Mouse (Mus musculus) gonadal fat pad, adult 2 months (tissue): ENCODE data around the gene Irf7. TPM values are rescaled to one million over a fixed set of nuclear protein-coding genes. Genes with fewer than 3 reads are reported as not detected.

Source experiments
- DNase-seq: peaks from one replicate; pipeline ENCODE4 v3.0.0-alpha.2; 2012; ENCODE audit warnings: low read depth
- polyA plus RNA-seq: library from polyadenylated mRNA; depleted of rRNA; stranded (reverse); fragments of >200 nt; gene quantifications from 2 replicates; pipeline ENCODE4 v1.2.3, GENCODE M21; 2012; rRNA removed

The Irf7 gene
- polyA plus RNA-seq, 1 experiment, result 59.7 TPM

DNA sequence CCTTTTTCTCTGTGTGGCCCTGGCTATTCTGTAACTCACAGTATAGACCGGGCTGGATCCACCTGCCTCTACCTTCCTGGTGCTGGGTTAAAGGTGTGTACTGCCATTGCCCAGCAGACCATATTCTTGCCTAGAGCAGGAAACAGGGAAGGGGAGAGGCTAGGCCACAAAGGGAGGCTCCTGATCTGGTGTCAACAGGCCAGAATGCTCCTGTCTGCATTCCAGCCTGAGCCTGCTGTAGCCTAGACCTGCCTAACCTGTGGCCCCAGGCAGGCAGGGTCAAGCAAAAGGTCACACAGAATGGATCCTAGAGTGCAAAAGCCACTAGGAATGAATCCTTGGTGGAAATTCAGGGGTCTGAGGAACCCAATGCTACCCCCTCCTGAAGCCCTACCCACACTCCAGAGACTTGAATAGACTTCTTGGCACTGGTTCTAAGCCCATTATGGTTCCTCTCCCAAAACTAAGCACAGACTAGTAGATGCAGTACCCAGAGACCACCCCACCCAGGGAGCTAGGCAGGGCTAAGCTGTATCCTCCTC is 46.7 kb downstream of the Irf7 start:
- DNase-seq, result no peak

DNA sequence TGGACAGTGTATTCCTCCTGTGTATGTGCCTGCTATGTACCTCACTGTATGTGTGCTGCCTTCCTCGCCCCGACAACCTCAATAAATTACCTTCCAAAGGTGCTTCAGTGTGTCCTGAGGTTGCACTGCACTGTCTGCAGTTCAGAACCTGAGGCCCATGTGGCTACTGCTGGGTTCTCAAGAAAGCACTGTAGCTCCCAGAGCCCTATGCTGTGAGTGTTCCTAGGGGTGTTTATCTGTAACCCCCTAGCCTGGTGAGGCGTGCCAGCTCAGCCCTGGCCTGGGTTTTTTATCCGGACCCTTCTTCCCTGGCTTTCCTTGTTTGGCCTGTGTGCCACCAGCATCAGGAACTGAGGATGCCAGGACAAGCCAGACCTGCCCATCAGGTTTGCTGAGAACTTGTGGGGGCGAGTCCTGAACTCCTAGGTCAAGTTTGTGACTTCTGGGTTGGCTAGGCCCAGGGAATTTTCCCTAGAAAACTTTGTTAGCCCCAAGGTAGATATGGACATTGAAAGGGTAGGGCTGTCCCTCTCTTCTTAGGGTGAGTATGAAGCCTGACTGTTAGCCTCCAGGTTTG is 47.6 kb downstream of the Irf7 start:
- peak; percentile 76 for DNase-seq

DNA sequence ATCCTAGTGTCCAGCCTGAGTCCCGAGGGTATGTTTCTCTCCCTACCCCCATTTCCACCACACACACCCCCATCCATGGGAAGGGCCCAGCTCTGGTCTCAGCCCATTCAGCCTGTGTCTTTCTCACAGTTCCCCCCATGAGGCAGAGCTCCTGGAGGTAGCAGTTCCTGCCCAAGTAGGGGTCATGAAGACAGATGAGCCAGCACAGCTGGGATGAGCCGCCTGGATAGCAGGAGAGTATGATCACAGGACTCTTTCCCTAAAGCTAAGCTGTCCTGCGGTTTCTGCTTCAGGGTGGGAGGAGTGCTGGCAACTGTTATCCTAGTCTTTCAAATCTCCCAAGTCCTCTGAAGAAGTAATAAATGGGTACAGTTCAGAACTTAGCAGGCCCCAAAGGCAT is 48.1 kb downstream of the Irf7 start:
- no peak for DNase-seq

DNA sequence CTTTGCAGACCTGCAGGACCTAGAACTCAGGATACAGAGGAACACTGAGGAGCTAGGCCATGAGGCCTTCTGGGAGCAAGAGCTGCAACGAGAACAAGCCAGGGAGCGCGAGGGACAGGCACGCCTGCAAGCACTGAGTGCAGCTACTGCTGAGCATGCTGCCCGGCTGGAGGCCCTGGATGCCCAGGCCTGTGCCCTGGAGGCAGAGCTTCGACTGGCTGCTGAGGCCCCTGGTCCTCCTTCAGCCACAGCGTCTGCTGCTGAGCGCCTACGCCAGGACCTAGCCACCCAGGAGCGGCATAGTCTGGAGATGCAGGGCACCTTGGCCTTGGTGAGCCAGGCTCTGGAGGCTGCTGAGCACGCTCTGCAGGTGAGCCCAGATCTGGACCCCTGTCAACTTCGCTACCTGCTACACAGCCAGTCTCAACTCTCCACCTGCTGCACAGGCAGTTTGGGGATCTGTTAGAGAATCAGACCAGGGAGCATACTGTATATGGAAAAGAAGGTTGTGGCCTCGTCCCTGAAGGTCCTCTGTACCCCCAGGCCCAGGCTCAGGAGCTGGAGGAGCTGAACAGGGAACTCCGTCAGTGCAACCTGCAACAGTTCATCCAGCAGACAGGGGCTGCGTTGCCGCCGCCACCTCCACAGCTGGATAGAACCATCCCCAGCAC is 48.8 kb downstream of the Irf7 start:
- DNase-seq, result no peak

DNA sequence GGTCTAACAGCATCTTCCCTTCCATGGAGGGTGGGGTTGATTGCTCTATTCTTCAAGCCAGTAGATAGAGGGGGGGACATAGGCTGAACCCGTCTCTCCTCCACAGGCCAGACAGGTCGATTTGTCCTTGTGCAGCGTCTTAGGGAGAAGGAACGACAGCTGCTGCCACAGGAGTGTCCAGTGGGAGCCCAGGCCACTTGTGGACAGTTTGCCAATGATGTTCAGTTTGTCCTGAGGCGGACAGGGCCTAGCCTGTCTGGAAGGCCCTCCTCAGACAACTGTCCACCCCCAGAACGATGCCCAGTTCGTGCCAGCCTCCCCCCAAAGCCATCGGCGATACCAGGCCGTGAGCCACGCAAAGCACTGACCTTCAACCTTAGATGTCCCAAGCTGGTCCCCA is 49.4 kb downstream of the Irf7 start:
- DNase-seq, result no peak

DNA sequence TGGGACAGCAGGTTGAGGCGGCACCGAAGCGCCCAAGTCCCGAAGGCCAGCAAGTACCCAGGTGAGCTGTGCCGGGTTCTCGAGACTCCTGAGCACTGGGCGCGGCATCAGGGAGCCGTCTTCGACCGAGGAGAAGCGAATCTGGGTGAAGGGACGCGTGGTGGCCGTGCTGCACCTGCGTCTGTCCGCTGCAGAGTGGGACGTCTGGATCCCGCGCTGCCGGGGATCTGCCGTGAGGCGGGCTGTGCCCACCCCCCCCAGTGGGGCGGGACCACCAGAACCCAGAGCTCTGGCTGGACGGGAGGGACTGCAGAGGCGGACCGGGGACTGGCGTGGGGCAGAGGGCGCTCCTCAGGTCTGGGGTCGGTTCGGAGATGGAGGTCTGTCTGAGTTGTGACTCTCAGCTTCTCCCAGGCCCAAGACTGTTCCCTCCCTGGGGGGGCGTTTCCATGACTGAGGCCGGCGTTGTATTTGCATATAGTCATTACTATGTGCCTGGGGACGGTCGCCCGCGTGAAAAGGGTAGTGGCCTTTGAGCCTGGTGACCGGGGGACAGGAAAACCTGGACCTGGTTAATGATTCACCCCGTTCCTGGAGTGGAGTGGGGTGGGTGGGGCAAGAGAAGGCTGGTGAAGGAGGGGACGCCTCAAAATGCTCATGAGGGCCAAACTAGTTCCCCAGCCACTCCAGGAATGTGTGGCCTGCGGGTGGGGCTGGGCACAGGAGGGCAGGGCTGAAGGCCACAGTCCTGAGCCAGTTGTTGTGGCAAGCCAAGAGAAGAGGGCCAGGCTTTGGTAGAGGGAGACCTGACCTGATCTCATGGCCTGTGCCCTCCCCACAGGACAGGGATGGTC is 50.2 kb downstream of the Irf7 start:
- no peak for DNase-seq

DNA sequence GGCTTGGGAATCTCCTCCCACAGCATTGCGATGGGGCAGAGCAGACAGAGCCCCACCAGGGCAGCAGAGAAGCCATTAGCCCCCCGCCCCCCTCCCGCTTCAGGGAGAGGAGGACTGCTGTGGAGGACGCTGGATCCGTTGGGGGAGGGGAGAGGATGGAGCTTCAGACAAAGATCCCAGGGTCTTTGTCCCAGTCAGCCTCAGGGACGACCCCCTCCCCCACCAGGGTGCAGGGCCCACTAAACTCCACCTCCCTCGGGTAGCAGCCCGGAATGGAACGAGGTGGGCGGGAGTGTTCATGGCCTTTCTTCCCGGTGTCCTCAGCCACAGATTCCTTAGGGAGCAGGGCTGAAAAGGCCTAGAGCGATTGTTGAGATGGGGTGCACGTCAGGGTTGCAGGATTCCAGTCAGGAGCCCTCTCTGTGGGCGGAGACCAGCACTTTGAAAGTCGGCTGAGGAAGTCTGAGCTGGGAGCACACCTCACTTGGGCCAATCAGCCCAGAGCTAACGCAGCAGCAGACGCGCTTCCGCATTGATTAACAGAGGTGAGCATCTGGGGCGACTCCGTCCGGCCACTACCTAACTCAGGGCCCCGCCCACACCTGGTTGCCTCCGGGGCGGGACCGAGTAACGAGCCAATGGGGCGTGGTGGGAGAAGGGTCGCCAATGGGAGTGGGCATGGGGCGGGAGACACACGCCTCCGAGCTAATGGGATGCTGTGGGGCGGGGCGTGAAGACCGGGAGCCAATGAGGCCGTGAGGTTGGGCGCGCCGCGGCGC is 51.0 kb downstream of the Irf7 start, which contains the start of gene Rassf7:
TSS of gene Rassf7 (plus strand) at position 760 of the 779 bp plus-strand sequence.
- DNase-seq, result peak; percentile 89

DNA sequence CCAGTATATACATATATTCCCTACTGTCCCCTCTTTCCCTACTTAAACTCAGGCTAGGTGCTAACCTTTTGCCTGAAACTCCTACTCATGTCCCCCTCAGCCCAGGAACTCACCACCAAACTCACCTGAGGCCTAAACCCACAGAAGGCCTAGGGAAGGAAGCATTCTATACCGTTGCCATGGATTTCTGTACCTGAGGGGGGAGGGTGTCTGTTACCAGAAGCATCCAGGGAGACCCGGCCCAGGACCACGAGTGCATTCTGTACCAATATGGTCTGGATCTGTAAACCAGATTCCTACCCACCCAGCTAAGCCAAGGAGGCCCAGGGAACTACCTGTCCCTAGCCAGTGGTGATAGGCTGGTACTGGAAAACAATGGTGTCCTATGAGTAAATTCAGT is 52.0 kb downstream of the Irf7 start:
- DNase-seq, result no peak

DNA sequence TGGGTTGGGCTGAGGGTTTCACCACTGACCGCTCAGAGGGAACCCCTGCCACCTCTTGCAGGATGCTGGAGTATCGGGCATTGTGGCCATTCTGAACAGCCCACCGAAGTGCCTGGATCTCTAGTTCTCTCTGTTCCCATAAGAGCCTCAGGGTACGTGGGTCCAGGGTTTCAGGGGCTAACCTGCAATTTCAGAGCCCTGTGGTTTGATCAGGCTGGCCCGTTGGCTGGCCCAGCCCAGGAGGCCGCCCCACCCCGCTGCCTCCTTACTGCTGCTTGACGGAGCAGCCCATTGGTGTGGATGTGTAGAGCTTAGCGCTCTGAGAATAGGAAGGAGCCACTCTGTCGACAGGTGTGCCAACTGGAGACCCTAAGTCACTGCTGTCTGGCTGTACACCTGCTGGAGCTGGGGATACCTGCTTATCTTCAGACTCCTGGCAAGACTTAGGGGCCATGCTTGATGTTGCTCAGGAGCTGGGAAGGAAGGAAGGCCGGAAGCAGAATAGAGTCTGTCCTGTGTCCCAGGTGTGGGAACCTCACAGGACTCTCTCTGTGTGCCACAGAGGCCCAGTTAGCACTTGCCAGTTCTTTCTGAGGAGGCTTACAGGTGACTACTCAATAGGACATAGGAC is 52.6 kb downstream of the Irf7 start, which contains the start of gene Lmntd2:
TSS of gene Lmntd2 (minus strand) at position 476 of the 631 bp plus-strand sequence.
- no peak for DNase-seq

DNA sequence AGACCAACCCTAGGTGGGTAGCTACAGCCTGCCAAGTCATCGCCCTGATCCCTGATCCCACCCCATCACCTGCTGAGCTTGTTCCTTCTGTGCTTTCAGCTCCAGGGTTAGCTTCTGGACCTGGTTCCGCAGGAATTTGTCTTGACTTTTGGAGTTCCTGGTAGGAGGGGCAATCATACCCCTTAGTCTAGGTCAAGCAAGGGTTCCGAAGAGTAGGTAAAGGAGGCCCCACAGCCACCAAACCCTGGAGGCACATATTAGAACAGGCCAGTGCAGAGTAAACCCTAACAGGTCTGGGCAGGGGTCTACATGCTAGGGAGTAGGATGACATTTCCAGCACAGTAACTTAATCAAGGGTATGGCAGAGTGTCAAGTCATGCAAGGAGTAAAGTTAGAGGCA is 53.1 kb downstream of the Irf7 start:
- DNase-seq, result no peak

Other genes with a start within 250 kb of the Irf7 start
- gene Ifitm6, start 248.6 kb downstream of the Irf7 start, polyA plus RNA-seq, result 10.2 and 16.1 TPM in 2 replicates
- not detected in 2 replicates for gene Gm17387, start 237.3 kb downstream of the Irf7 start, polyA plus RNA-seq
- 7.7 and 8.9 TPM in 2 replicates for gene B4galnt4, start 205.4 kb downstream of the Irf7 start, polyA plus RNA-seq
- gene Pkp3, start 188.3 kb downstream of the Irf7 start, polyA plus RNA-seq, result 21.5 and 23.5 TPM in 2 replicates
- 22.0 and 23.1 TPM in 2 replicates for gene Sigirr, start 165.9 kb downstream of the Irf7 start, polyA plus RNA-seq
- 4.1 TPM in 2 replicates for gene Ano9, start 148.7 kb downstream of the Irf7 start, polyA plus RNA-seq
- 42.3 and 42.8 TPM in 2 replicates for gene Ptdss2, start 144.1 kb downstream of the Irf7 start, polyA plus RNA-seq
- 227 and 260 TPM in 2 replicates for gene Rnh1, start 93.6 kb downstream of the Irf7 start, polyA plus RNA-seq
- gene Hras, start 72.5 kb downstream of the Irf7 start, polyA plus RNA-seq, result 78.5 and 89.2 TPM in 2 replicates
- 12.7 and 12.9 TPM in 2 replicates for gene Lrrc56, start 72.3 kb downstream of the Irf7 start, polyA plus RNA-seq
- 13.0 and 13.1 TPM in 2 replicates for gene Lmntd2, start 52.4 kb downstream of the Irf7 start, polyA plus RNA-seq
- gene Rassf7, start 50.6 kb downstream of the Irf7 start, polyA plus RNA-seq, result 60.9 and 68.6 TPM in 2 replicates
- 22.7 and 40.8 TPM in 2 replicates for gene Phrf1, start 37.7 kb downstream of the Irf7 start, polyA plus RNA-seq
- gene Cdhr5, start 10.3 kb upstream of the Irf7 start, polyA plus RNA-seq, result 3.1 and 16.2 TPM in 2 replicates
- gene Sct, start 12.7 kb upstream of the Irf7 start, polyA plus RNA-seq, result 5.1 and 8.1 TPM in 2 replicates
- gene Drd4, start 25.5 kb upstream of the Irf7 start, polyA plus RNA-seq, result 3.9 and 5.1 TPM in 2 replicates
- 18.7 and 18.9 TPM in 2 replicates for gene Deaf1, start 61.2 kb upstream of the Irf7 start, polyA plus RNA-seq
- 48.1 and 48.9 TPM in 2 replicates for gene Tmem80, start 61.3 kb upstream of the Irf7 start, polyA plus RNA-seq
- gene Eps8l2, start 72.4 kb upstream of the Irf7 start, polyA plus RNA-seq, result 21.5 and 22.3 TPM in 2 replicates
- gene Taldo1, start 125.7 kb upstream of the Irf7 start, polyA plus RNA-seq, result 324 and 438 TPM in 2 replicates
- gene Gatd1, start 147.7 kb upstream of the Irf7 start, polyA plus RNA-seq, result 103 and 109 TPM in 2 replicates
- 0.36 and 0.53 TPM in 2 replicates for gene Cend1, start 163.0 kb upstream of the Irf7 start, polyA plus RNA-seq
- 120 TPM in 2 replicates for gene Slc25a22, start 171.4 kb upstream of the Irf7 start, polyA plus RNA-seq
- gene Pidd1, start 177.5 kb upstream of the Irf7 start, polyA plus RNA-seq, result 10.3 and 12.3 TPM in 2 replicates
- gene Rplp2, start 180.9 kb upstream of the Irf7 start, polyA plus RNA-seq, result 599 and 692 TPM in 2 replicates
- gene Pnpla2, start 188.7 kb upstream of the Irf7 start, polyA plus RNA-seq, result 1,065 and 1,157 TPM in 2 replicates
- gene Cracr2b, start 194.6 kb upstream of the Irf7 start, polyA plus RNA-seq, result 42.8 and 51.2 TPM in 2 replicates
- gene Cd151, start 200.9 kb upstream of the Irf7 start, polyA plus RNA-seq, result 670 and 894 TPM in 2 replicates
- gene Polr2l, start 208.7 kb upstream of the Irf7 start, polyA plus RNA-seq, result 75.7 and 82.9 TPM in 2 replicates
- 100 and 130 TPM in 2 replicates for gene Tspan4, start 208.8 kb upstream of the Irf7 start, polyA plus RNA-seq